Mouse (Mus musculus) left cerebral cortex, postnatal 36 days (tissue): ENCODE data around the gene Zfp14. TPM values are rescaled to one million over a fixed set of nuclear protein-coding genes. Genes with fewer than 3 reads are reported as not detected.

Source experiments
- DNase-seq, 2 experiments: peaks; one replicate each; pipeline ENCODE4 v3.0.0; 2021 to 2022; ENCODE audit warnings: low spot score in 2 of 2, mixed read lengths in 1 of 2
- intact Hi-C: fragments of 180-260 bp; cut with DNase I; formaldehyde crosslinking; loops from one replicate; pipeline ENCODE4 v1.15.1; 2025
- total RNA-seq, 2 experiments: library from RNA; stranded (reverse); gene quantifications; 2 replicates each; pipeline ENCODE4 v1.2.3; 2021

Gene Zfp14
- total RNA-seq, 2 experiments from 2014 or later = 7.7 to 8.5 TPM

GRCm38 (mm10) chr7:30034331-30034730, 16.8 kb downstream of the Zfp14 start:
- intact Hi-C loops = no loop called here
- no peak for DNase-seq

GRCm38 (mm10) chr7:30031379-30031778, 19.8 kb downstream of the Zfp14 start:
- intact Hi-C loops = no loop called here

GRCm38 (mm10) chr7:30030677-30031076, 20.5 kb downstream of the Zfp14 start:
- intact Hi-C loops = no loop called here
- no peak for DNase-seq

More at GRCm38 (mm10) chr7:30031379-30031778, 19.8 kb downstream of the Zfp14 start:
- DNase-seq = no peak

GRCm38 (mm10) chr7:30028572-30028971, 22.6 kb downstream of the Zfp14 start:
- intact Hi-C loops = no loop called here
- DNase-seq = no peak

- no peak for DNase-seq
Measured at GRCm38 (mm10) chr7:30027331-30027730, 23.8 kb downstream of the Zfp14 start.

GRCm38 (mm10) chr7:30025358-30025757, 25.8 kb downstream of the Zfp14 start:
- intact Hi-C loops = no loop called here
- DNase-seq = no peak

More at GRCm38 (mm10) chr7:30027331-30027730, 23.8 kb downstream of the Zfp14 start:
- intact Hi-C loops = no loop called here

GRCm38 (mm10) chr7:30023800-30024199, 27.4 kb downstream of the Zfp14 start:
- no peak for DNase-seq
- intact Hi-C loops = no loop called here

- intact Hi-C loops = no loop called here
- DNase-seq = no peak
Measured at GRCm38 (mm10) chr7:30023324-30023723, 27.9 kb downstream of the Zfp14 start.

GRCm38 (mm10) chr7:30019543-30019942, 31.6 kb downstream of the Zfp14 start:
- intact Hi-C loops = loop anchor here (10.0 kb wide), 1 partner anchor 185 kb away; no protein-coding TSS in a partner anchor
- DNase-seq = no peak

- intact Hi-C loops = loop anchor here (10.0 kb wide), 1 partner anchor 188 kb away; no protein-coding TSS in a partner anchor
- no peak for DNase-seq
Measured at GRCm38 (mm10) chr7:30017226-30017625, 34.0 kb downstream of the Zfp14 start.

GRCm38 (mm10) chr7:30012956-30013363, 38.2 kb downstream of the Zfp14 start:
- DNase-seq = peak; percentile 30 to 59
- intact Hi-C loops = loop anchor here (5.0 to 10.0 kb wide), 2 partner anchors 79 to 192 kb away; partner anchors contain the start of genes Gm26920, Zfp260 and Zfp566

- intact Hi-C loops = loop anchor here (5.0 to 10.0 kb wide), 2 partner anchors 82 to 194 kb away; partner anchors contain the start of genes Gm26920, Zfp260 and Zfp566
- peak; percentile 41 to 55 for DNase-seq
Measured at GRCm38 (mm10) chr7:30010551-30011195, 40.5 kb downstream of the Zfp14 start.

- peak; percentile 64 to 65 for DNase-seq
- intact Hi-C loops = loop anchor here (5.0 to 10.0 kb wide), 2 partner anchors 83 to 195 kb away; partner anchors contain the start of genes Gm26920, Zfp260 and Zfp566
Measured at GRCm38 (mm10) chr7:30009321-30010085, 41.7 kb downstream of the Zfp14 start.

GRCm38 (mm10) chr7:30008020-30008690, 43.0 kb downstream of the Zfp14 start:
- DNase-seq = no peak
- intact Hi-C loops = no loop called here

GRCm38 (mm10) chr7:30007601-30008000, 43.6 kb downstream of the Zfp14 start:
- intact Hi-C loops = no loop called here
- DNase-seq = no peak

GRCm38 (mm10) chr7:30000601-30001000, 50.6 kb downstream of the Zfp14 start:
- no peak for DNase-seq
- intact Hi-C loops = no loop called here

- DNase-seq = no peak
- intact Hi-C loops = no loop called here
Measured at GRCm38 (mm10) chr7:29995134-29995533, 56.0 kb downstream of the Zfp14 start.

GRCm38 (mm10) chr7:29993340-29993739, 57.8 kb downstream of the Zfp14 start:
- intact Hi-C loops = no loop called here
- DNase-seq = no peak

- intact Hi-C loops = no loop called here
Measured at GRCm38 (mm10) chr7:29992698-29993097, 58.5 kb downstream of the Zfp14 start.

GRCm38 (mm10) chr7:29989031-29989430, 62.1 kb downstream of the Zfp14 start:
- intact Hi-C loops = no loop called here
- DNase-seq = no peak

More at GRCm38 (mm10) chr7:29992698-29993097, 58.5 kb downstream of the Zfp14 start:
- DNase-seq = no peak
